Mouse (Mus musculus): Measurements from ENCODE around the gene Zmynd11.

Zmynd11 gene

GRCm38 (mm10) chr13:9649894-9650293 lies 115.2 kb downstream of the Zmynd11 start:
- no peak for DNase-seq

- DNase-seq = no peak
Measured at GRCm38 (mm10) chr13:9648716-9649115, 116.4 kb downstream of the Zmynd11 start.

DNA sequence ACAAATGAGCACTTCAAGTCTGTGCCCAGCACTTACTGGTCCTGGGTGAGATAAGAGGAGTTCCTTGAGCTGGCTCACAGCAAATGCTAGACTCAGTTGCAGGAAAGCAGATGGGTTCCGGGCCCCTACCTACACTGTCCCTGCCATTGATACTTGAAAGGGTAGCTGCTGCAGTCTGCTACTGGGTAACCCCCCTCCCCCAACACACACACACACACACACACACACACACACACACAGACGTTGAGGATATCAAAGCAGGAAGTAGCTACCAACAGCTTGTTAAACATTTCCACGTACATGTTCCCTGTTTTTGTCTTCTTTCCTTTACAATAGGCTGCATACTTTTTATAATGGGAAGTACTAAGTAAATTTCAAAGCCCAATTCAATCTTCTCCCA lies 127.2 kb downstream of the Zmynd11 start:
- no peak for DNase-seq

- no peak for DNase-seq
Measured at GRCm38 (mm10) chr13:9636505-9636904, 128.6 kb downstream of the Zmynd11 start.

DNA sequence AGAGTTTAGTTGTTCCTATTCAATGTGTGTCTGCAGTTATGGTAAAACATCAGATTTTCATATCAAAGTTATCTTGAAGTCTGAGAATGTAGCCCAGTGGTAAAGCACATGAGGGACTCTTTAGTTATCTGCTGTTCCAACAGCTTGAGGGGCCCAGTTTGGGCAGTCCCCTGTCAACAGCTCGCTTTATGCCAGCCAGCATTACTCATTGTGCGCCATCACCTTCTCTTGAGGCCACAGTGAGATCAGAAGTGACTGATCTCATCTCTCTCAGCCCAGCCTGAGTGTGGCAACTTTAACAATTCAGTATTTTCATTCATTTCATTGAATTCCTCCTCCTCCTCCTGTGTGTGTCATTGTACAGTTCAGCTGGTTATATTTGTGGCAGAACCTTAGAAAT lies 129.2 kb downstream of the Zmynd11 start:
- no peak for DNase-seq

All from thymus, adult 18-20 months (tissue).